Mouse (Mus musculus): ENCODE data around the gene Dlx1.

DNA sequence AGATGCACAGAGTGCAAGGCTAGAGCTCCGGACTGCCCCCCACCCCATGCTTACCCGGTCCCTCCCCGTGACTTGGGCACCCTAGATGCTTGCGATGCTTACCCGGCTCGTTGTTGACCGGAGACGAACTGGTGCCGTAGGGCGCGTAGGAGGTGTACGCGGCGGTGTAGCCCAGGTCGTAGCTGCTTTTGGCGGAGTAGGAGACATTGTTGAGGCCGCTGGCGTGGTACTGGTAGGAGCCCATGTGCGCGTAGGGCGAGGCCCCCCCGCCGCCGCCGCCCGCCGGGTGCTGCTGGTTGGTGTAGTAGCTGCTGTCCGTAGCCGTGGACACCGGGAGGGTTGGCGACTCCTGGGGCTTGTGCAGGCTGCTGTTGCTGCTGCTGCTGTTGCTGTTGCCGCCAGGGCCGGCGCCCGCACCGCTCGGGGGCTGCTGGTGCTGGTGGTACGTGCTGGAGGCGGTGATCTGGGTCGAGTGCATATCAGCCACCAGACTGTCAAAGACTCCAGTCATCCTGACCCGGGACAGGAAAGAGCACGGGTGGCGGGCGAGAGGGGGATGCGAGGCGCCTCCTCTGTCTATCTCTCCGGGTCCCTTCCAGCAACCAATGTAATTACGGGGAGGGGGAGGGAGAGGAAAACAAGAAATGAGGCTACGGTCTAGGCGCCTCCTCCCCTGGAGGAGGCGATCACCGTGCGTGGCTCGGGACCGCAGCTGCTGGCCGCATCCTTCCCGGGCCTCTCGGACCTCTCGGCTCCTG is 18.1 kb downstream of the Dlx1 start:
- no peak for TF ChIP-seq CTCF (conservative IDR thresholded peaks at IDR 0.05; ENCODE audit: low read length)
- TF ChIP-seq POU5F1 (IDR thresholded peaks at IDR 0.05; ENCODE audit: borderline replicate concordance, low read length), result no peak

Data from E14TG2a.4 (cell line).